Mouse (Mus musculus) MEL (cell line): ENCODE measurements around the gene Ctsl. TPM values are rescaled to one million over a fixed set of nuclear protein-coding genes. Genes with fewer than 3 reads are reported as not detected.

ENCODE experiments used
- DNase-seq: peaks from one replicate; pipeline ENCODE4 v3.0.0; 2011; ENCODE audit warnings: low read depth, low spot score
- H3K27ac ChIP-seq: 2 replicates; pipeline ENCODE4 v1.5.1; 2012; ENCODE audit warnings: low read depth, mild to moderate bottlenecking, control low read depth, low read length, moderate library complexity; ENCODE audit not compliant: control insufficient read depth
- H3K27me3 ChIP-seq, 2 experiments: fragments of 150-350 bp in 1 of 2; sonication (generic) in 1 of 2; 2 replicates each; pipeline ENCODE4 v1.6.1; 2012; ENCODE audit warnings: low read length in 2 of 2, mild to moderate bottlenecking in 2 of 2, improper control_type of control experiment in 1 of 2, moderate library complexity in 1 of 2; ENCODE audit not compliant: insufficient read depth in 2 of 2, control insufficient read depth in 1 of 2
- H3K36me3 ChIP-seq, 2 experiments: 2 replicates each; pipeline ENCODE4 v1.6.1; 2012 to 2014; ENCODE audit warnings: low read length in 2 of 2, improper control_type of control experiment in 1 of 2, inconsistent platforms in 1 of 2, mild to moderate bottlenecking in 1 of 2; ENCODE audit not compliant: insufficient read depth in 2 of 2, control insufficient read depth in 1 of 2
- H3K4me1 ChIP-seq, 2 experiments: fragments of 150-350 bp in 1 of 2; sonication (generic) in 1 of 2; 2 replicates each; pipeline ENCODE4 v1.6.1; 2012; ENCODE audit warnings: low read length in 2 of 2, improper control_type of control experiment in 1 of 2, mild to moderate bottlenecking in 1 of 2; ENCODE audit not compliant: insufficient read depth in 2 of 2, control insufficient read depth in 1 of 2
- H3K4me3 ChIP-seq, 2 experiments: fragments of 150-350 bp in 1 of 2; sonication (generic) in 1 of 2; 2 replicates each; pipeline ENCODE4 v1.5.1; 2012; ENCODE audit warnings: low read depth in 2 of 2, low read length in 2 of 2, mild to moderate bottlenecking in 2 of 2, moderate library complexity in 2 of 2, control low read depth in 1 of 2, improper control_type of control experiment in 1 of 2; ENCODE audit not compliant: control insufficient read depth in 1 of 2, insufficient read depth in 1 of 2
- H3K79me2 ChIP-seq: 2 replicates; pipeline ENCODE4 v1.6.1; 2012; ENCODE audit warnings: mild to moderate bottlenecking, low read length, moderate library complexity; ENCODE audit not compliant: control insufficient read depth, poor library complexity, insufficient read depth
- H3K9ac ChIP-seq: 2 replicates; pipeline ENCODE4 v1.6.1; 2012; ENCODE audit warnings: low read depth, mild to moderate bottlenecking, control low read depth, low read length, moderate library complexity; ENCODE audit not compliant: control insufficient read depth, poor library complexity, severe bottlenecking
- H3K9me3 ChIP-seq: fragments of 150-350 bp; sonication (generic); replicated peaks from 2 replicates; pipeline ENCODE4 v1.6.1; 2012; ENCODE audit warnings: mild to moderate bottlenecking, low read length, improper control_type of control experiment, moderate library complexity; ENCODE audit not compliant: insufficient read depth
- CHD1 ChIP-seq: IDR thresholded peaks from 2 replicates; pipeline ENCODE4 v1.6.1; 2012; ENCODE audit warnings: low read depth, mild to moderate bottlenecking, inconsistent platforms, low read length, improper control_type of control experiment
- CHD2 ChIP-seq: IDR thresholded peaks from 2 replicates; pipeline ENCODE4 v1.6.1; 2011; ENCODE audit warnings: low read length, improper control_type of control experiment
- ELF1 ChIP-seq: IDR thresholded peaks from 2 replicates; pipeline ENCODE4 v1.6.1; 2014; ENCODE audit warnings: low read depth, mild to moderate bottlenecking, inconsistent platforms, low read length, improper control_type of control experiment, moderate library complexity
- EP300 ChIP-seq, 2 experiments: IDR thresholded peaks; 2 replicates each; pipeline ENCODE4 v1.6.1; 2011; ENCODE audit warnings: improper control_type of control experiment in 2 of 2, low read length in 2 of 2, low read depth in 1 of 2, mild to moderate bottlenecking in 1 of 2
- GABPA ChIP-seq: IDR thresholded peaks from 2 replicates; pipeline ENCODE4 v1.6.1; 2012; ENCODE audit warnings: low read depth, mild to moderate bottlenecking, inconsistent platforms, low read length, improper control_type of control experiment, moderate library complexity
- GATA1 ChIP-seq: IDR thresholded peaks from 2 replicates; pipeline ENCODE4 v1.6.1; 2011; ENCODE audit warnings: low read depth, low read length, improper control_type of control experiment
- MAX ChIP-seq: IDR thresholded peaks from 2 replicates; pipeline ENCODE4 v1.6.1; 2011; ENCODE audit warnings: low read length, improper control_type of control experiment
- MEF2A ChIP-seq: IDR thresholded peaks from 2 replicates; pipeline ENCODE4 v1.6.1; 2014; ENCODE audit warnings: low read depth, mild to moderate bottlenecking, inconsistent platforms, low read length, improper control_type of control experiment; ENCODE audit not compliant: poor library complexity, insufficient replicate concordance, severe bottlenecking; ENCODE audit errors: extremely low read depth
- MYB ChIP-seq: IDR thresholded peaks from 2 replicates; pipeline ENCODE4 v1.6.1; 2011; ENCODE audit warnings: mild to moderate bottlenecking, low read depth, low read length, improper control_type of control experiment
- MYC ChIP-seq: IDR thresholded peaks from 2 replicates; pipeline ENCODE4 v1.6.1; 2011; ENCODE audit warnings: low read depth, mild to moderate bottlenecking, low read length, improper control_type of control experiment, moderate library complexity
- NELFE ChIP-seq: IDR thresholded peaks from 2 replicates; pipeline ENCODE4 v1.6.1; 2011; ENCODE audit warnings: low read depth, low read length, improper control_type of control experiment
- NRF1 ChIP-seq: IDR thresholded peaks from 2 replicates; pipeline ENCODE4 v1.6.1; 2014; ENCODE audit warnings: low read depth, mild to moderate bottlenecking, inconsistent platforms, low read length, improper control_type of control experiment, moderate library complexity; ENCODE audit not compliant: poor library complexity, insufficient read depth, severe bottlenecking
- POLR2A ChIP-seq, 2 experiments: IDR thresholded peaks; 2 replicates each; pipeline ENCODE4 v1.6.1; 2011 to 2012; ENCODE audit warnings: low read length in 2 of 2, mild to moderate bottlenecking in 2 of 2, control low read depth in 1 of 2, improper control_type of control experiment in 1 of 2, low read depth in 1 of 2, moderate library complexity in 1 of 2; ENCODE audit not compliant: control insufficient read depth in 1 of 2, insufficient read depth in 1 of 2, poor library complexity in 1 of 2
- POLR2AphosphoS2 ChIP-seq: IDR thresholded peaks from 2 replicates; pipeline ENCODE4 v1.6.1; 2011; ENCODE audit warnings: low read length, improper control_type of control experiment
- POLR2AphosphoS5 ChIP-seq: IDR thresholded peaks from 2 replicates; pipeline ENCODE4 v1.6.1; 2012; ENCODE audit warnings: low read depth, borderline replicate concordance, mild to moderate bottlenecking, inconsistent platforms, low read length, moderate library complexity, mixed read lengths
- RAD21 ChIP-seq: IDR thresholded peaks from 2 replicates; pipeline ENCODE4 v1.6.1; 2011; ENCODE audit warnings: mild to moderate bottlenecking, low read depth, low read length, improper control_type of control experiment
- RCOR1 ChIP-seq: IDR thresholded peaks from 2 replicates; pipeline ENCODE4 v1.6.1; 2012; ENCODE audit warnings: low read depth, mild to moderate bottlenecking, inconsistent platforms, low read length, improper control_type of control experiment
- SIN3A ChIP-seq: IDR thresholded peaks from 2 replicates; pipeline ENCODE4 v1.6.1; 2012; ENCODE audit warnings: low read length, improper control_type of control experiment, inconsistent platforms
- SMC3 ChIP-seq: IDR thresholded peaks from 2 replicates; pipeline ENCODE4 v1.6.1; 2011; ENCODE audit warnings: low read depth, low read length, improper control_type of control experiment
- TBP ChIP-seq: IDR thresholded peaks from 2 replicates; pipeline ENCODE4 v1.8.0; 2011; ENCODE audit warnings: low read depth, low read length, improper control_type of control experiment
- USF1 ChIP-seq: IDR thresholded peaks from 2 replicates; pipeline ENCODE4 v1.6.1; 2014; ENCODE audit warnings: low read depth, mild to moderate bottlenecking, inconsistent platforms, low read length, improper control_type of control experiment, moderate library complexity
- ZC3H11A ChIP-seq: IDR thresholded peaks from 2 replicates; pipeline ENCODE4 v1.6.1; 2012; ENCODE audit warnings: low read depth, mild to moderate bottlenecking, inconsistent platforms, low read length, improper control_type of control experiment
- polyA plus RNA-seq, 2 experiments: library from polyadenylated mRNA; stranded (reverse) in 1 of 2; unstranded in 1 of 2; fragments of >175 nt in 1 of 2; fragments of >200 nt in 1 of 2; gene quantifications; 2 replicates each; pipeline versions ENCODE4 v1.2.1 to v1.2.4; 2012; ENCODE audit warnings: low replicate concordance in 2 of 2, low read depth in 1 of 2; ENCODE audit not compliant: insufficient read length in 2 of 2, insufficient read depth in 1 of 2, missing spikeins in 1 of 2
- total RNA-seq: library from RNA; depleted of rRNA; stranded (reverse); fragments of 300-350 nt; gene quantifications from 2 replicates; pipeline ENCODE4 v1.2.3, GENCODE M21; 2012

Gene Ctsl
- total and polyA plus RNA-seq, 3 experiments = 20.1 to 39.2 TPM; not detected in 1

- no peak for TF ChIP-seq ELF1
- peak; percentile 75 for TF ChIP-seq SIN3A
- TF ChIP-seq TBP = 0 out of 2 replicates have a peak, but pooled peaks have one; percentile 27
- TF ChIP-seq POLR2AphosphoS5 = no peak
- no peak; the same call in 1 of the 2 replicates for TF ChIP-seq MAX
Observed at GRCm38 (mm10) chr13:64312024-64312915, 58.4 kb downstream of the Ctsl start, which contains the start of gene Aaed1 (continued).

GRCm38 (mm10) chr13:64311266-64311665 is 59.4 kb downstream of the Ctsl start:
- TF ChIP-seq CHD2 = no peak
- no peak for TF ChIP-seq NELFE
- TF ChIP-seq CHD1 = no peak
- no peak for TF ChIP-seq SMC3
- TF ChIP-seq POLR2A (IDR thresholded peaks at IDR 0.05; ENCODE audit: control insufficient read depth in 1 of 2, insufficient read depth in 1 of 2, low read depth in 1 of 2, low read length in 2 of 2, poor library complexity in 1 of 2) = no peak
- no peak for TF ChIP-seq MYC
- no peak for TF ChIP-seq MYB
- no peak for TF ChIP-seq MEF2A
- TF ChIP-seq GATA1 = no peak
- TF ChIP-seq USF1 = no peak
- TF ChIP-seq ZC3H11A = no peak
- TF ChIP-seq POLR2AphosphoS2 = no peak
- TF ChIP-seq POLR2AphosphoS5 = no peak
- no peak for TF ChIP-seq MAX
- no peak for TF ChIP-seq ELF1
- TF ChIP-seq RCOR1 = no peak
- no peak for TF ChIP-seq NRF1
- no peak for TF ChIP-seq GABPA
- TF ChIP-seq EP300 (IDR thresholded peaks at IDR 0.05; ENCODE audit: low read depth in 1 of 2, low read length in 2 of 2) = no peak
- no peak for TF ChIP-seq RAD21
- TF ChIP-seq, all 39 proteins: peak for 0
- no peaks in the 10 kb centered on the region for H3K27me3 ChIP-seq
- H3K36me3 ChIP-seq = peaks cover 0 to 2% of the 10 kb centered on the region in 2 experiments; a peak in 1 of 4 replicates
- no peaks in the 10 kb centered on the region for H3K9me3 ChIP-seq
- no peak overlapping the region for H3K4me3 ChIP-seq
- no peaks in the 10 kb centered on the region; the same call in 1 of the 2 replicates for H3K79me2 ChIP-seq
- peaks cover 0 to 3% of the 10 kb centered on the region in 2 experiments; a peak in 1 of 4 replicates for H3K4me1 ChIP-seq
- no peak overlapping the region for H3K27ac ChIP-seq
- H3K9ac ChIP-seq = no peak overlapping the region
- DNase-seq = no peak
